Mouse (Mus musculus) forebrain, embryonic 12.5 days (tissue): ENCODE results near the gene Gsdma. TPM values are rescaled to one million over a fixed set of nuclear protein-coding genes. Genes with fewer than 3 reads are reported as not detected.
"Not testable (repeated sequence)": the region's sequence is repeated elsewhere in the genome, so short reads cannot be mapped to it uniquely, and the experiment has no call there.

ENCODE experiments used
- ATAC-seq: fragments of 200-750 bp; cut with Nextera tagmentation; 2 replicates; pipeline ENCODE4 v1.8.0; 2017; ENCODE audit warnings: moderate TSS enrichment; ENCODE audit not compliant: low FRiP score
- H3K27ac ChIP-seq: fragments of 300-500 bp; sonication (generic); 2 replicates; pipeline ENCODE4 v1.5.1; 2016; ENCODE audit warnings: mild to moderate bottlenecking
- H3K27me3 ChIP-seq: fragments of 300-500 bp; sonication (generic); 2 replicates; pipeline ENCODE4 v1.6.1; 2016; ENCODE audit warnings: mild to moderate bottlenecking
- H3K36me3 ChIP-seq: fragments of 300-500 bp; sonication (generic); replicated peaks from 2 replicates; pipeline ENCODE4 v1.6.1; 2016; ENCODE audit warnings: mild to moderate bottlenecking
- H3K4me1 ChIP-seq: fragments of 300-500 bp; sonication (generic); 2 replicates; pipeline ENCODE4 v1.6.1; 2016
- H3K4me2 ChIP-seq: fragments of 300-500 bp; sonication (generic); 2 replicates; pipeline ENCODE4 v1.6.1; 2016; ENCODE audit warnings: mild to moderate bottlenecking, moderate library complexity
- H3K4me3 ChIP-seq: fragments of 300-500 bp; sonication (generic); replicated peaks from 2 replicates; pipeline ENCODE4 v1.5.1; 2016; ENCODE audit warnings: mild to moderate bottlenecking
- H3K9ac ChIP-seq: fragments of 300-500 bp; sonication (generic); 2 replicates; pipeline ENCODE4 v1.6.1; 2016; ENCODE audit warnings: mild to moderate bottlenecking
- H3K9me3 ChIP-seq: fragments of 300-500 bp; sonication (generic); 2 replicates; pipeline ENCODE4 v1.6.1; 2016
- WGBS: fragments of 180-500 bp; shearing (Covaris S2); methylation state at CpG from one replicate; pipeline ENCODE4 v1.1.7; 2016; 5-methylcytosine and 5-hydroxymethylcytosine counted together
- polyA plus RNA-seq: library from polyadenylated mRNA; unstranded; fragments of >200 nt; fragmentation: Nextera tagmentation; extraction: Ambion mirVana; gene quantifications from 2 replicates; pipeline ENCODE4 v1.2.1, GENCODE M21; 2016

Gsdma gene
- not detected in 2 replicates for polyA plus RNA-seq

- H3K9ac ChIP-seq, result no peak within 1 kb of the TSS
- no peak within 1 kb of the TSS for H3K4me3 ChIP-seq
- WGBS, result 15% methylated on average over 4 of the region's 4 CpGs
- H3K4me1 ChIP-seq, result 0 out of 2 replicates have a peak, but pooled peaks cover 3% of the 10 kb centered on the region
- no peak within 1 kb of the TSS for H3K4me2 ChIP-seq
- H3K27ac ChIP-seq, result no peak within 1 kb of the TSS
- no peaks in the 10 kb centered on the region for H3K9me3 ChIP-seq
- ATAC-seq, result no peak
- H3K27me3 ChIP-seq, result peaks cover 32% of the 10 kb centered on the region
- no peaks in the 10 kb centered on the region for H3K36me3 ChIP-seq
These were observed at the start of gene Gsdma for GRCm38 (mm10) chr11:98664091-98664490. Gene Gsdma (plus strand): TSS chr11:98664351.

- 90% methylated on average over 13 of the region's 13 CpGs for WGBS
- H3K4me2 ChIP-seq, result no peak overlapping the region
- no peak overlapping the region for H3K4me3 ChIP-seq
- no peaks in the 10 kb centered on the region for H3K27me3 ChIP-seq
- H3K9me3 ChIP-seq, result peaks cover 5% of the 10 kb centered on the region; the same call in 1 of the 2 replicates
- no peak for ATAC-seq
- no peaks in the 10 kb centered on the region for H3K4me1 ChIP-seq
- H3K9ac ChIP-seq, result no peak overlapping the region
- no peak overlapping the region for H3K27ac ChIP-seq
- H3K36me3 ChIP-seq, result no peaks in the 10 kb centered on the region
These were observed 43.4 kb upstream of the Gsdma start for GRCm38 (mm10) chr11:98620791-98621190.

GRCm38 (mm10) chr11:98623981-98624380 is 40.2 kb upstream of the Gsdma start:
- H3K4me2 ChIP-seq, H3K9ac ChIP-seq, H3K4me3 ChIP-seq, H3K4me1 ChIP-seq, H3K36me3 ChIP-seq, H3K27me3 ChIP-seq, H3K9me3 ChIP-seq, ATAC-seq, H3K27ac ChIP-seq: not testable (repeated sequence)
- WGBS, result 83% methylated on average over 6 of the region's 6 CpGs

GRCm38 (mm10) chr11:98624381-98624780 is 39.8 kb upstream of the Gsdma start:
- WGBS, result 92% methylated on average over 2 of the region's 2 CpGs
- not testable (repeated sequence) for H3K9me3 ChIP-seq, ATAC-seq, H3K36me3 ChIP-seq, H3K27me3 ChIP-seq, H3K27ac ChIP-seq, H3K9ac ChIP-seq, H3K4me2 ChIP-seq, H3K4me3 ChIP-seq, H3K4me1 ChIP-seq

- Histone ChIP-seq H3K9ac (no peak within 1 kb of the TSS), H3K4me2 (no peak within 1 kb of the TSS), H3K9me3 (peaks cover 5% of the 10 kb centered on the region; the same call in 1 of the 2 replicates), H3K27ac (no peak within 1 kb of the TSS), H3K4me3 (no peak within 1 kb of the TSS), H3K4me1 (no peaks in the 10 kb centered on the region), H3K27me3 (no peaks in the 10 kb centered on the region; the same call in 1 of the 2 replicates), H3K36me3 (no peaks in the 10 kb centered on the region)
- 90% methylated on average over 10 of the region's 10 CpGs for WGBS
- no peak for ATAC-seq
These were observed 38.3 kb upstream of the Gsdma start, which contains the start of the genes Gm12355 and Gsdma3 for GRCm38 (mm10) chr11:98625611-98626410. Gene Gm12355 (minus strand): TSS chr11:98625661. Gene Gsdma3 (plus strand): TSS chr11:98626360.

GRCm38 (mm10) chr11:98628706-98629105 is 35.4 kb upstream of the Gsdma start:
- H3K9ac ChIP-seq, result no peak overlapping the region
- no peaks in the 10 kb centered on the region for H3K9me3 ChIP-seq
- H3K36me3 ChIP-seq, result no peaks in the 10 kb centered on the region
- no peak overlapping the region for H3K4me3 ChIP-seq
- no peak for ATAC-seq
- H3K4me1 ChIP-seq, result no peaks in the 10 kb centered on the region
- H3K27ac ChIP-seq, result no peak overlapping the region
- H3K4me2 ChIP-seq, result no peak overlapping the region
- WGBS, result 94% methylated on average over 3 of the region's 3 CpGs
- peaks cover 4% of the 10 kb centered on the region; the same call in 1 of the 2 replicates for H3K27me3 ChIP-seq

- no peaks in the 10 kb centered on the region for H3K9me3 ChIP-seq
- no peak overlapping the region for H3K4me2 ChIP-seq
- H3K27me3 ChIP-seq, result peaks cover 4% of the 10 kb centered on the region; the same call in 1 of the 2 replicates
- no peak overlapping the region for H3K27ac ChIP-seq
- no peak for ATAC-seq
- H3K36me3 ChIP-seq, result no peaks in the 10 kb centered on the region
- no peaks in the 10 kb centered on the region for H3K4me1 ChIP-seq
- WGBS, result 90% methylated on average over 5 of the region's 5 CpGs
- H3K9ac ChIP-seq, result no peak overlapping the region
- no peak overlapping the region for H3K4me3 ChIP-seq
These were observed 33.5 kb upstream of the Gsdma start for GRCm38 (mm10) chr11:98630646-98631045.

- H3K4me2 ChIP-seq, result not testable (repeated sequence)
These were observed 28.7 kb upstream of the Gsdma start for GRCm38 (mm10) chr11:98635312-98635970.

GRCm38 (mm10) chr11:98637501-98637900 is 26.6 kb upstream of the Gsdma start:
- Histone ChIP-seq H3K9ac (no peak overlapping the region), H3K4me3 (no peak overlapping the region), H3K27me3 (peaks cover under 1% of the 10 kb centered on the region; the same call in 1 of the 2 replicates), H3K4me2 (no peak overlapping the region), H3K4me1 (no peaks in the 10 kb centered on the region), H3K36me3 (no peaks in the 10 kb centered on the region), H3K9me3 (no peaks in the 10 kb centered on the region), H3K27ac (no peak overlapping the region)
- 86% methylated on average over 1 of the region's 1 CpGs for WGBS
- no peak for ATAC-seq

More at GRCm38 (mm10) chr11:98635312-98635970, 28.7 kb upstream of the Gsdma start:
- not testable (repeated sequence) for H3K4me3 ChIP-seq, H3K9ac ChIP-seq, H3K9me3 ChIP-seq, H3K27ac ChIP-seq, ATAC-seq, H3K27me3 ChIP-seq, H3K36me3 ChIP-seq, H3K4me1 ChIP-seq
- 38% methylated on average over 10 of the region's 10 CpGs for WGBS

- no peaks in the 10 kb centered on the region for H3K36me3 ChIP-seq
- H3K4me3 ChIP-seq, result no peak overlapping the region
- 74% methylated on average over 5 of the region's 5 CpGs for WGBS
- H3K27me3 ChIP-seq, result no peaks in the 10 kb centered on the region; the same call in 1 of the 2 replicates
- H3K9ac ChIP-seq, result no peak overlapping the region
- H3K9me3 ChIP-seq, result no peaks in the 10 kb centered on the region
- no peak overlapping the region for H3K4me2 ChIP-seq
- no peak for ATAC-seq
- no peaks in the 10 kb centered on the region for H3K4me1 ChIP-seq
- no peak overlapping the region for H3K27ac ChIP-seq
These were observed 24.1 kb upstream of the Gsdma start for GRCm38 (mm10) chr11:98640091-98640490.

GRCm38 (mm10) chr11:98644757-98645156 is 19.4 kb upstream of the Gsdma start:
- Histone ChIP-seq H3K27me3 (peaks cover 10% of the 10 kb centered on the region), H3K36me3 (no peaks in the 10 kb centered on the region), H3K4me2 (no peak overlapping the region), H3K27ac (no peak overlapping the region), H3K4me1 (no peaks in the 10 kb centered on the region), H3K9me3 (no peaks in the 10 kb centered on the region), H3K9ac (no peak overlapping the region), H3K4me3 (no peak overlapping the region)
- WGBS, result 85% methylated on average over 3 of the region's 3 CpGs
- no peak for ATAC-seq

- Histone ChIP-seq H3K4me3 (no peak overlapping the region), H3K36me3 (no peaks in the 10 kb centered on the region)
These were observed 18.2 kb upstream of the Gsdma start for GRCm38 (mm10) chr11:98645946-98646345.

More at GRCm38 (mm10) chr11:98645946-98646345, 18.2 kb upstream of the Gsdma start:
- Histone ChIP-seq H3K4me1 (no peaks in the 10 kb centered on the region), H3K4me2 (no peak overlapping the region), H3K27ac (no peak overlapping the region), H3K9me3 (no peaks in the 10 kb centered on the region), H3K9ac (no peak overlapping the region), H3K27me3 (peaks cover 10% of the 10 kb centered on the region)
- 90% methylated on average over 2 of the region's 2 CpGs for WGBS
- ATAC-seq, result no peak
